Mouse (Mus musculus): ENCODE measurements around the gene Gm9918. TPM values are rescaled to one million over a fixed set of nuclear protein-coding genes. Genes with fewer than 3 reads are reported as not detected.

Gm9918 gene
- polyA plus RNA-seq, 2 experiments = 0.04 TPM

GRCm38 (mm10) chr15:102249967-102250366 lies 20.4 kb upstream of the Gm9918 start:
- Histone ChIP-seq H3K9me3 (ENCODE audit: control insufficient read depth, low read length) (no peaks in the 10 kb centered on the region), H3K4me3 (ENCODE audit: insufficient read depth in 1 of 2, low read depth in 2 of 2, low read length in 2 of 2) (no peak overlapping the region), H3K4me2 (ENCODE audit: low read depth) (no peak overlapping the region), H3K27me3 (ENCODE audit: control insufficient read depth, insufficient read depth, low read length) (peaks cover 59% of the 10 kb centered on the region), H3K36me3 (replicated peaks; ENCODE audit: control insufficient read depth, insufficient read depth, low read depth) (no peaks in the 10 kb centered on the region), H3K4me1 (replicated peaks; ENCODE audit: control insufficient read depth in 2 of 2, insufficient read depth in 2 of 2, low read length in 1 of 2) (0 out of 4 replicates have a peak, but pooled peaks cover 0 to 5% of the 10 kb centered on the region in 2 experiments), H3K27ac (no peak overlapping the region), H3K9ac (replicated peaks) (no peak overlapping the region)
- DNase-seq (ENCODE audit: low read depth in 3 of 3, low spot score in 3 of 3) (no peak), ATAC-seq (ENCODE audit: insufficient read depth) (no peak)
- TF ChIP-seq CTCF (IDR thresholded peaks at IDR 0.05; ENCODE audit: low read depth) (no peak), EP300 (IDR thresholded peaks at IDR 0.05; ENCODE audit: low read depth) (no peak)
- 57% methylated on average over 9 of the region's 9 CpGs for WGBS (ENCODE audit: insufficient replicate concordance)

DNA sequence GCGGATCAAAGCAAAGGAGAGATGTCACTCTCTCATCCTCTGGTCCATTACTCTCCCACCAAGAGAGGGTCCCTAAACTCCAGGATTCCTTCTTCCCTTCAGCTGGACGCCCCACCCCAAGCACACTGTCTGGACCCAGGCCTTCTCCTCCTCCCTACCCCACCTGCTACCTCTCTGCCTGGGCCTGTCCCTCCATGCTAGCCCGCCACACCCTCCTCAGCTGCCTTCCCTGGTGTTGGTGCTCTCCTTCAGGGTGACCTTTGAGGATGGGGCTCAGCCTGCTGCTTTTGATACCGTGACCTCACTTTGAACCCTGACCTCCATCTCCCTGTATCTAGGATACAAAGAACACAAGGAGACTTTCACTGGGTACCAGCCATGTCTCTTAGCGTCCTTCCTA lies 19.8 kb upstream of the Gm9918 start:
- H3K36me3 ChIP-seq (replicated peaks; ENCODE audit: control insufficient read depth, insufficient read depth, low read depth) = no peaks in the 10 kb centered on the region
- DNase-seq (ENCODE audit: low read depth in 3 of 3, low spot score in 3 of 3) = no peak
- 55% methylated on average over 5 of the region's 5 CpGs for WGBS (ENCODE audit: insufficient replicate concordance)
- H3K4me3 ChIP-seq (ENCODE audit: insufficient read depth in 1 of 2, low read depth in 2 of 2, low read length in 2 of 2) = no peak overlapping the region
- no peak overlapping the region for H3K4me2 ChIP-seq (ENCODE audit: low read depth)
- no peak overlapping the region for H3K9ac ChIP-seq (replicated peaks)
- peaks cover 58% of the 10 kb centered on the region for H3K27me3 ChIP-seq (ENCODE audit: control insufficient read depth, insufficient read depth, low read length)
- H3K9me3 ChIP-seq (ENCODE audit: control insufficient read depth, low read length) = no peaks in the 10 kb centered on the region
- H3K27ac ChIP-seq = no peak overlapping the region
- TF ChIP-seq EP300 (IDR thresholded peaks at IDR 0.05; ENCODE audit: low read depth) (no peak), CTCF (IDR thresholded peaks at IDR 0.05; ENCODE audit: low read depth) (no peak)
- 0 out of 4 replicates have a peak, but pooled peaks cover 0 to 5% of the 10 kb centered on the region in 2 experiments for H3K4me1 ChIP-seq (replicated peaks; ENCODE audit: control insufficient read depth in 2 of 2, insufficient read depth in 2 of 2, low read length in 1 of 2)
- no peak for ATAC-seq (ENCODE audit: insufficient read depth)

- no peaks in the 10 kb centered on the region for H3K9me3 ChIP-seq (ENCODE audit: control insufficient read depth, low read length)
- DNase-seq (ENCODE audit: low read depth in 3 of 3, low spot score in 3 of 3) (no peak), ATAC-seq (ENCODE audit: insufficient read depth) (no peak)
- no peak overlapping the region for H3K27ac ChIP-seq
- WGBS (ENCODE audit: insufficient replicate concordance) = 36% methylated on average over 14 of the region's 14 CpGs
- H3K9ac ChIP-seq (replicated peaks) = no peak overlapping the region
- H3K4me3 ChIP-seq (ENCODE audit: insufficient read depth in 1 of 2, low read depth in 2 of 2, low read length in 2 of 2) = no peak overlapping the region
- H3K36me3 ChIP-seq (replicated peaks; ENCODE audit: control insufficient read depth, insufficient read depth, low read depth) = no peaks in the 10 kb centered on the region
- TF ChIP-seq CTCF (IDR thresholded peaks at IDR 0.05; ENCODE audit: low read depth) (no peak), EP300 (IDR thresholded peaks at IDR 0.05; ENCODE audit: low read depth) (no peak)
- H3K4me1 ChIP-seq (replicated peaks; ENCODE audit: control insufficient read depth in 2 of 2, insufficient read depth in 2 of 2, low read length in 1 of 2) = no peaks in the 10 kb centered on the region
- H3K4me2 ChIP-seq (ENCODE audit: low read depth) = no peak overlapping the region
- peaks cover 54% of the 10 kb centered on the region for H3K27me3 ChIP-seq (ENCODE audit: control insufficient read depth, insufficient read depth, low read length)
These were observed 14.7 kb upstream of the Gm9918 start for GRCm38 (mm10) chr15:102255547-102256255.

- Histone ChIP-seq H3K4me2 (ENCODE audit: low read depth) (peak overlapping the region; percentile 49), H3K4me1 (replicated peaks; ENCODE audit: control insufficient read depth in 2 of 2, insufficient read depth in 2 of 2, low read length in 1 of 2) (no peaks in the 10 kb centered on the region), H3K27ac (no peak overlapping the region), H3K4me3 (ENCODE audit: insufficient read depth in 1 of 2, low read depth in 2 of 2, low read length in 2 of 2) (peak overlapping the region in 1 of 2 experiments; percentile 38; a peak in 2 of 4 replicates), H3K9ac (replicated peaks) (no peak overlapping the region), H3K9me3 (ENCODE audit: control insufficient read depth, low read length) (no peaks in the 10 kb centered on the region), H3K36me3 (replicated peaks; ENCODE audit: control insufficient read depth, insufficient read depth, low read depth) (no peaks in the 10 kb centered on the region), H3K27me3 (ENCODE audit: control insufficient read depth, insufficient read depth, low read length) (peaks cover 54% of the 10 kb centered on the region)
- ATAC-seq (ENCODE audit: insufficient read depth) (no peak), DNase-seq (ENCODE audit: low read depth in 3 of 3, low spot score in 3 of 3) (no peak)
- TF ChIP-seq EP300 (IDR thresholded peaks at IDR 0.05; ENCODE audit: low read depth) (no peak), CTCF (IDR thresholded peaks at IDR 0.05; ENCODE audit: low read depth) (no peak)
- WGBS (ENCODE audit: insufficient replicate concordance) = 12% methylated on average over 22 of the region's 22 CpGs
These were observed 13.7 kb upstream of the Gm9918 start for GRCm38 (mm10) chr15:102256431-102257201.
